Mouse (Mus musculus) cerebellum, adult 2 months (tissue): ENCODE results near the gene Fxn.

Source experiments
- CTCF ChIP-seq: fragments of 200-500 bp; IDR thresholded peaks from 2 replicates; pipeline ENCODE4 v1.5.1; 2011; ENCODE audit warnings: low read depth, mild to moderate bottlenecking, control low read depth, low read length, moderate library complexity, borderline replicate concordance; ENCODE audit not compliant: insufficient read depth
- POLR2A ChIP-seq: fragments of 200-500 bp; IDR thresholded peaks from 2 replicates; pipeline ENCODE4 v1.6.1; 2011; ENCODE audit warnings: low read length, control low read depth, borderline replicate concordance; ENCODE audit not compliant: insufficient read depth

- no peak for TF ChIP-seq POLR2A
- no peak for TF ChIP-seq CTCF
These were observed at the start of gene Fxn for GRCm38 (mm10) chr19:24280601-24281228.
